Mouse (Mus musculus): ENCODE data around the gene Msln.

DNA sequence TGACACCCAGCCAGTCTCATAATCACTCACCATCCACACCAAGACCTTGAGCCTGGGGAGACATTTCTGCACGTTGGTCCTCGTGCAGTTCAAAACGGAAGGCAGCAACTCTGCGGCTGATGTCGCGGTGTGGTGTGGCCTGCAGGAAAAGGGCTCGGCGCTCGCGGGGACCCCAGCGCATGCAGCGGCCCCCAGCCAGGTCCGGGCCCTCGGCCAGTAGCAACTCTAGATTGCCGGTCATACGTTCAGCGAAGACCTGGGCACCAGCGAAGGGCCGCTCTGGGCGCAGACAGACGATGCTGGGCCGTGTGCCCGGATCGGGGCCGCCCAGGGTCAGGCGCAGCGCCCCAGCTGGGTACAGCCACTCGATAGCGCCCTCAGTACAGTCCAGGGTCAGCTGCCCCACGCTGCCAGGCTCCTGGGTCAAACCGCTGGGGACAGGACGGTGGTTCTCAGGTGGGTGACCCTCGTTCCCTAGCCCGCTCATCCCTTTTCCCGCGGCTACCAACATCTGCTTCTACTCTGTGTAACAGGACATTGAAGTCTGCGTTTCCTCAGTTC lies 42.1 kb upstream of the Msln start:
- TF ChIP-seq POLR2A (IDR thresholded peaks at IDR 0.05; ENCODE audit: low read depth, low read length) (no peak), CTCF (IDR thresholded peaks at IDR 0.05; ENCODE audit: borderline replicate concordance, insufficient read depth, low read length) (no peak)

All from embryonic fibroblast, embryonic 13.5 days (primary cell).